Mouse (Mus musculus): Measurements from ENCODE around the gene Epm2aip1. TPM values are rescaled to one million over a fixed set of nuclear protein-coding genes. Genes with fewer than 3 reads are reported as not detected.

Gene Epm2aip1
- polyA plus RNA-seq, 1 experiment from 2014 or later: 60.5 TPM

- Histone ChIP-seq H3K27ac (ENCODE audit: low read depth, low read length) (no peak overlapping the region), H3K9me3 (replicated peaks; ENCODE audit: control insufficient read depth, low read length) (no peaks in the 10 kb centered on the region), H3K4me3 (ENCODE audit: low read depth, low read length) (no peak overlapping the region), H3K4me1 (ENCODE audit: control insufficient read depth, insufficient read depth, low read length) (no peaks in the 10 kb centered on the region), H3K27me3 (replicated peaks; ENCODE audit: control insufficient read depth, insufficient read depth, low read length) (no peaks in the 10 kb centered on the region), H3K36me3 (ENCODE audit: control insufficient read depth, insufficient read depth, low read length) (peaks cover 77% of the 10 kb centered on the region), H3K4me2 (ENCODE audit: low read length) (no peak overlapping the region), H3K9ac (ENCODE audit: low read length) (no peak overlapping the region)
- WGBS: 81% methylated on average over 7 of the region's 7 CpGs
- DNase-seq (ENCODE audit: low spot score): no peak
- no peak for ATAC-seq
These were observed 19.4 kb upstream of the Epm2aip1 start for GRCm38 (mm10) chr9:111252161-111252869.

GRCm38 (mm10) chr9:111260360-111260985, 11.3 kb upstream of the Epm2aip1 start:
- peaks cover 64% of the 10 kb centered on the region for H3K36me3 ChIP-seq (ENCODE audit: control insufficient read depth, insufficient read depth, low read length)
- 58% methylated on average over 1 of the region's 1 CpGs for WGBS
- ATAC-seq (no peak), DNase-seq (ENCODE audit: low spot score) (peak; percentile 9)
- no peaks in the 10 kb centered on the region for H3K4me1 ChIP-seq (ENCODE audit: control insufficient read depth, insufficient read depth, low read length)
- H3K9me3 ChIP-seq (replicated peaks; ENCODE audit: control insufficient read depth, low read length): no peaks in the 10 kb centered on the region
- H3K9ac ChIP-seq (ENCODE audit: low read length): no peak overlapping the region
- H3K4me3 ChIP-seq (ENCODE audit: low read depth, low read length): no peak overlapping the region
- H3K27me3 ChIP-seq (replicated peaks; ENCODE audit: control insufficient read depth, insufficient read depth, low read length): no peaks in the 10 kb centered on the region
- no peak overlapping the region for H3K4me2 ChIP-seq (ENCODE audit: low read length)
- H3K27ac ChIP-seq (ENCODE audit: low read depth, low read length): no peak overlapping the region

- WGBS: 94% methylated on average over 4 of the region's 4 CpGs
- no peak overlapping the region for H3K4me2 ChIP-seq (ENCODE audit: low read length)
- H3K9ac ChIP-seq (ENCODE audit: low read length): no peak overlapping the region
- H3K4me3 ChIP-seq (ENCODE audit: low read depth, low read length): no peak overlapping the region
- peaks cover 57% of the 10 kb centered on the region for H3K36me3 ChIP-seq (ENCODE audit: control insufficient read depth, insufficient read depth, low read length)
- no peaks in the 10 kb centered on the region for H3K27me3 ChIP-seq (replicated peaks; ENCODE audit: control insufficient read depth, insufficient read depth, low read length)
- no peaks in the 10 kb centered on the region for H3K9me3 ChIP-seq (replicated peaks; ENCODE audit: control insufficient read depth, low read length)
- no peak overlapping the region for H3K27ac ChIP-seq (ENCODE audit: low read depth, low read length)
- ATAC-seq (no peak), DNase-seq (ENCODE audit: low spot score) (no peak)
- no peaks in the 10 kb centered on the region for H3K4me1 ChIP-seq (ENCODE audit: control insufficient read depth, insufficient read depth, low read length)
These were observed 10.4 kb upstream of the Epm2aip1 start for GRCm38 (mm10) chr9:111261356-111261755.

- Histone ChIP-seq H3K4me1 (ENCODE audit: control insufficient read depth, insufficient read depth, low read length) (peaks cover 7% of the 10 kb centered on the region), H3K9ac (ENCODE audit: low read length) (no peak overlapping the region), H3K27me3 (replicated peaks; ENCODE audit: control insufficient read depth, insufficient read depth, low read length) (no peaks in the 10 kb centered on the region), H3K27ac (ENCODE audit: low read depth, low read length) (no peak overlapping the region), H3K9me3 (replicated peaks; ENCODE audit: control insufficient read depth, low read length) (no peaks in the 10 kb centered on the region), H3K4me2 (ENCODE audit: low read length) (no peak overlapping the region), H3K36me3 (ENCODE audit: control insufficient read depth, insufficient read depth, low read length) (peaks cover 23% of the 10 kb centered on the region), H3K4me3 (ENCODE audit: low read depth, low read length) (no peak overlapping the region)
- no peak for ATAC-seq
- WGBS: 92% methylated on average over 2 of the region's 2 CpGs
- no peak for DNase-seq (ENCODE audit: low spot score)
These were observed 3.7 kb upstream of the Epm2aip1 start for GRCm38 (mm10) chr9:111267998-111268397.

- no peak for DNase-seq (ENCODE audit: low spot score)
- Histone ChIP-seq H3K9me3 (replicated peaks; ENCODE audit: control insufficient read depth, low read length) (no peaks in the 10 kb centered on the region), H3K9ac (ENCODE audit: low read length) (peak overlapping the region; percentile 69), H3K4me1 (ENCODE audit: control insufficient read depth, insufficient read depth, low read length) (peaks cover 26% of the 10 kb centered on the region), H3K4me3 (ENCODE audit: low read depth, low read length) (peak overlapping the region; percentile 83), H3K27me3 (replicated peaks; ENCODE audit: control insufficient read depth, insufficient read depth, low read length) (no peaks in the 10 kb centered on the region), H3K27ac (ENCODE audit: low read depth, low read length) (peak overlapping the region; percentile 89), H3K4me2 (ENCODE audit: low read length) (peak overlapping the region; percentile 64), H3K36me3 (ENCODE audit: control insufficient read depth, insufficient read depth, low read length) (peaks cover 22% of the 10 kb centered on the region; the same call in 1 of the 2 replicates)
- no peak for ATAC-seq
- 18% methylated on average over 5 of the region's 5 CpGs for WGBS
These were observed 1.1 kb upstream of the Epm2aip1 start for GRCm38 (mm10) chr9:111270606-111271005.

GRCm38 (mm10) chr9:111271056-111271433, 684 bp upstream of the Epm2aip1 start:
- H3K4me2 ChIP-seq (ENCODE audit: low read length): peak overlapping the region; percentile 64
- H3K9me3 ChIP-seq (replicated peaks; ENCODE audit: control insufficient read depth, low read length): no peaks in the 10 kb centered on the region
- peak overlapping the region; percentile 83 for H3K4me3 ChIP-seq (ENCODE audit: low read depth, low read length)
- peak overlapping the region; percentile 89 for H3K27ac ChIP-seq (ENCODE audit: low read depth, low read length)
- H3K27me3 ChIP-seq (replicated peaks; ENCODE audit: control insufficient read depth, insufficient read depth, low read length): no peaks in the 10 kb centered on the region
- H3K4me1 ChIP-seq (ENCODE audit: control insufficient read depth, insufficient read depth, low read length): peaks cover 26% of the 10 kb centered on the region
- under 1% methylated on average over 32 of the region's 32 CpGs for WGBS
- ATAC-seq (peak; percentile 73), DNase-seq (ENCODE audit: low spot score) (peak; percentile 70)
- H3K36me3 ChIP-seq (ENCODE audit: control insufficient read depth, insufficient read depth, low read length): peaks cover 25% of the 10 kb centered on the region
- H3K9ac ChIP-seq (ENCODE audit: low read length): peak overlapping the region; percentile 69

- Histone ChIP-seq H3K36me3 (ENCODE audit: control insufficient read depth, insufficient read depth, low read length) (peaks cover 25% of the 10 kb centered on the region), H3K9me3 (replicated peaks; ENCODE audit: control insufficient read depth, low read length) (no peaks in the 10 kb centered on the region), H3K27me3 (replicated peaks; ENCODE audit: control insufficient read depth, insufficient read depth, low read length) (no peaks in the 10 kb centered on the region), H3K27ac (ENCODE audit: low read depth, low read length) (peak overlapping the region; percentile 91; the same call in 1 of the 2 replicates), H3K9ac (ENCODE audit: low read length) (peak overlapping the region; percentile 95), H3K4me2 (ENCODE audit: low read length) (peak overlapping the region; percentile 91), H3K4me1 (ENCODE audit: control insufficient read depth, insufficient read depth, low read length) (peaks cover 30% of the 10 kb centered on the region), H3K4me3 (ENCODE audit: low read depth, low read length) (peak overlapping the region; percentile 83)
- no peak for ATAC-seq
- no peak for DNase-seq (ENCODE audit: low spot score)
- WGBS: 14% methylated on average over 19 of the region's 19 CpGs
These were observed 627 bp downstream of the Epm2aip1 start for GRCm38 (mm10) chr9:111272356-111272755.

GRCm38 (mm10) chr9:111272996-111273785, 1.5 kb downstream of the Epm2aip1 start:
- no peak for DNase-seq (ENCODE audit: low spot score)
- H3K4me3 ChIP-seq (ENCODE audit: low read depth, low read length): peak overlapping the region; percentile 83
- no peak for ATAC-seq
- peaks cover 30% of the 10 kb centered on the region for H3K4me1 ChIP-seq (ENCODE audit: control insufficient read depth, insufficient read depth, low read length)
- H3K36me3 ChIP-seq (ENCODE audit: control insufficient read depth, insufficient read depth, low read length): peaks cover 28% of the 10 kb centered on the region
- H3K27me3 ChIP-seq (replicated peaks; ENCODE audit: control insufficient read depth, insufficient read depth, low read length): no peaks in the 10 kb centered on the region
- peak overlapping the region; percentile 91 for H3K4me2 ChIP-seq (ENCODE audit: low read length)
- 80% methylated on average over 15 of the region's 15 CpGs for WGBS
- no peaks in the 10 kb centered on the region for H3K9me3 ChIP-seq (replicated peaks; ENCODE audit: control insufficient read depth, low read length)
- H3K9ac ChIP-seq (ENCODE audit: low read length): peak overlapping the region; percentile 95
- no peak overlapping the region for H3K27ac ChIP-seq (ENCODE audit: low read depth, low read length)

All from forebrain, embryonic 14.5 days (tissue).